Mouse (Mus musculus) hindbrain, embryonic 16.5 days (tissue): Measurements from ENCODE around the gene Camta1. TPM values are rescaled to one million over a fixed set of nuclear protein-coding genes. Genes with fewer than 3 reads are reported as not detected.
A peak's percentile ranks its signal among the peaks of the same experiment; 100 is the strongest.

Source experiments
- ATAC-seq: fragments of 200-750 bp; cut with Nextera tagmentation; 2 replicates; pipeline ENCODE4 v1.8.0; 2017; ENCODE audit warnings: moderate TSS enrichment, moderate library complexity
- H3K27ac ChIP-seq: fragments of 300-500 bp; sonication (generic); 2 replicates; pipeline ENCODE4 v1.5.1; 2014; ENCODE audit warnings: low read depth, mild to moderate bottlenecking, control low read depth, low read length, moderate library complexity
- H3K27me3 ChIP-seq: fragments of 300-500 bp; sonication (generic); replicated peaks from 2 replicates; pipeline ENCODE4 v1.6.1; 2014; ENCODE audit warnings: low read length; ENCODE audit not compliant: control insufficient read depth, insufficient read depth
- H3K36me3 ChIP-seq: fragments of 300-500 bp; sonication (generic); 2 replicates; pipeline ENCODE4 v1.6.1; 2014; ENCODE audit warnings: mild to moderate bottlenecking, low read length, moderate library complexity, mixed read lengths; ENCODE audit not compliant: control insufficient read depth, insufficient read depth
- H3K4me1 ChIP-seq: fragments of 300-500 bp; sonication (generic); 2 replicates; pipeline ENCODE4 v1.6.1; 2014; ENCODE audit warnings: low read depth, low read length; ENCODE audit not compliant: control insufficient read depth, insufficient read depth
- H3K4me2 ChIP-seq: fragments of 300-500 bp; sonication (generic); 2 replicates; pipeline ENCODE4 v1.6.1; 2014; ENCODE audit warnings: mild to moderate bottlenecking, low read length, control low read depth, moderate library complexity
- H3K4me3 ChIP-seq: fragments of 300-500 bp; sonication (generic); 2 replicates; pipeline ENCODE4 v1.5.1; 2014; ENCODE audit warnings: mild to moderate bottlenecking, low read length, control low read depth, moderate library complexity
- H3K9ac ChIP-seq: fragments of 300-500 bp; sonication (generic); 2 replicates; pipeline ENCODE4 v1.6.1; 2014; ENCODE audit warnings: low read depth, mild to moderate bottlenecking, control low read depth, low read length, moderate library complexity
- H3K9me3 ChIP-seq: fragments of 300-500 bp; sonication (generic); 2 replicates; pipeline ENCODE4 v1.6.1; 2014; ENCODE audit warnings: mild to moderate bottlenecking, low read length, moderate library complexity; ENCODE audit not compliant: control insufficient read depth
- WGBS: fragments of 180-500 bp; shearing (Covaris S2); extraction: QIAGEN DNeasy Blood & Tissue Kit; methylation state at CpG from one replicate; pipeline ENCODE4 v1.1.7; 2014; 5-methylcytosine and 5-hydroxymethylcytosine counted together
- polyA plus RNA-seq: library from polyadenylated mRNA; unstranded; fragments of >200 nt; fragmentation: Nextera tagmentation; extraction: Ambion mirVana; gene quantifications from 2 replicates; pipeline ENCODE4 v1.2.1, GENCODE M21; 2015

Gene Camta1
- polyA plus RNA-seq, 1 experiment from 2014 or later: 153 TPM

GRCm38 (mm10) chr4:151172526-151172925, 689.1 kb downstream of the Camta1 start:
- Histone ChIP-seq H3K9ac (no peak overlapping the region), H3K4me1 (peaks cover 19% of the 10 kb centered on the region), H3K36me3 (no peaks in the 10 kb centered on the region), H3K4me2 (no peak overlapping the region), H3K9me3 (no peaks in the 10 kb centered on the region), H3K27me3 (peaks cover 13% of the 10 kb centered on the region), H3K27ac (no peak overlapping the region), H3K4me3 (no peak overlapping the region)
- ATAC-seq: no peak
- WGBS: 37% methylated on average over 8 of the region's 8 CpGs

- H3K4me1 ChIP-seq: peaks cover 19% of the 10 kb centered on the region
- H3K36me3 ChIP-seq: no peaks in the 10 kb centered on the region
- ATAC-seq: peak; percentile 24
- H3K27me3 ChIP-seq: peaks cover 11% of the 10 kb centered on the region; the same call in 1 of the 2 replicates
- no peaks in the 10 kb centered on the region for H3K9me3 ChIP-seq
- H3K27ac ChIP-seq: peak overlapping the region; percentile 26
- no peak overlapping the region for H3K4me3 ChIP-seq
- no peak overlapping the region for H3K9ac ChIP-seq
- WGBS: 59% methylated on average over 3 of the region's 3 CpGs
- no peak overlapping the region for H3K4me2 ChIP-seq
Observed at GRCm38 (mm10) chr4:151171117-151171516, 690.6 kb downstream of the Camta1 start.

- H3K27ac ChIP-seq: 0 out of 2 replicates have a peak overlapping the region, but pooled peaks have one; percentile 42
- H3K36me3 ChIP-seq: no peaks in the 10 kb centered on the region
- WGBS: 18% methylated on average over 18 of the region's 18 CpGs
- H3K4me2 ChIP-seq: peak overlapping the region; percentile 35
- H3K9me3 ChIP-seq: no peaks in the 10 kb centered on the region
- peaks cover 23% of the 10 kb centered on the region for H3K4me1 ChIP-seq
- no peak overlapping the region for H3K4me3 ChIP-seq
- no peak overlapping the region for H3K9ac ChIP-seq
- ATAC-seq: peak; percentile 54
- peaks cover 11% of the 10 kb centered on the region; the same call in 1 of the 2 replicates for H3K27me3 ChIP-seq
Observed at GRCm38 (mm10) chr4:151170658-151171057, 691.0 kb downstream of the Camta1 start.

GRCm38 (mm10) chr4:151166969-151167368, 694.7 kb downstream of the Camta1 start:
- WGBS: 86% methylated on average over 6 of the region's 6 CpGs
- peaks cover 11% of the 10 kb centered on the region; the same call in 1 of the 2 replicates for H3K27me3 ChIP-seq
- H3K4me2 ChIP-seq: no peak overlapping the region
- no peak for ATAC-seq
- no peak overlapping the region for H3K9ac ChIP-seq
- no peaks in the 10 kb centered on the region for H3K36me3 ChIP-seq
- no peak overlapping the region for H3K27ac ChIP-seq
- H3K4me3 ChIP-seq: no peak overlapping the region
- H3K9me3 ChIP-seq: no peaks in the 10 kb centered on the region
- peaks cover 31% of the 10 kb centered on the region for H3K4me1 ChIP-seq

- no peak overlapping the region for H3K9ac ChIP-seq
- WGBS: 6% methylated on average over 10 of the region's 10 CpGs
- H3K9me3 ChIP-seq: no peaks in the 10 kb centered on the region
- H3K4me2 ChIP-seq: no peak overlapping the region
- ATAC-seq: peak; percentile 86
- H3K27me3 ChIP-seq: peaks cover 16% of the 10 kb centered on the region; the same call in 1 of the 2 replicates
- H3K27ac ChIP-seq: peak overlapping the region; percentile 55
- H3K4me3 ChIP-seq: no peak overlapping the region
- H3K36me3 ChIP-seq: no peaks in the 10 kb centered on the region
- peaks cover 20% of the 10 kb centered on the region for H3K4me1 ChIP-seq
Observed at GRCm38 (mm10) chr4:151165539-151165938, 696.1 kb downstream of the Camta1 start.

- Histone ChIP-seq H3K9me3 (no peaks in the 10 kb centered on the region), H3K27ac (no peak overlapping the region), H3K4me3 (no peak overlapping the region), H3K36me3 (no peaks in the 10 kb centered on the region), H3K27me3 (peaks cover 16% of the 10 kb centered on the region; the same call in 1 of the 2 replicates), H3K4me1 (peaks cover 13% of the 10 kb centered on the region), H3K9ac (no peak overlapping the region), H3K4me2 (no peak overlapping the region)
- no peak for ATAC-seq
- 81% methylated on average over 1 of the region's 1 CpGs for WGBS
Observed at GRCm38 (mm10) chr4:151164309-151164708, 697.4 kb downstream of the Camta1 start.

- Histone ChIP-seq H3K9ac (no peak overlapping the region), H3K27me3 (peaks cover 12% of the 10 kb centered on the region), H3K4me3 (no peak overlapping the region), H3K27ac (no peak overlapping the region), H3K9me3 (no peaks in the 10 kb centered on the region), H3K4me2 (no peak overlapping the region), H3K4me1 (peaks cover 13% of the 10 kb centered on the region), H3K36me3 (no peaks in the 10 kb centered on the region)
- 47% methylated on average over 6 of the region's 6 CpGs for WGBS
- no peak for ATAC-seq
Observed at GRCm38 (mm10) chr4:151161869-151162268, 699.8 kb downstream of the Camta1 start.

- no peak for ATAC-seq
- Histone ChIP-seq H3K9me3 (no peaks in the 10 kb centered on the region), H3K27me3 (peaks cover 12% of the 10 kb centered on the region), H3K9ac (no peak overlapping the region), H3K4me3 (no peak overlapping the region), H3K4me1 (peaks cover 13% of the 10 kb centered on the region), H3K27ac (no peak overlapping the region), H3K4me2 (no peak overlapping the region), H3K36me3 (no peaks in the 10 kb centered on the region)
- 70% methylated on average over 4 of the region's 4 CpGs for WGBS
Observed at GRCm38 (mm10) chr4:151160932-151161331, 700.7 kb downstream of the Camta1 start.

GRCm38 (mm10) chr4:151160476-151160875, 701.2 kb downstream of the Camta1 start:
- Histone ChIP-seq H3K4me2 (no peak overlapping the region), H3K27ac (no peak overlapping the region), H3K9ac (no peak overlapping the region), H3K4me1 (peaks cover 8% of the 10 kb centered on the region), H3K9me3 (no peaks in the 10 kb centered on the region), H3K27me3 (peaks cover 12% of the 10 kb centered on the region), H3K4me3 (no peak overlapping the region), H3K36me3 (no peaks in the 10 kb centered on the region)
- WGBS: 68% methylated on average over 8 of the region's 8 CpGs
- ATAC-seq: no peak

- no peak overlapping the region for H3K4me2 ChIP-seq
- no peak overlapping the region for H3K4me3 ChIP-seq
- H3K9ac ChIP-seq: no peak overlapping the region
- H3K4me1 ChIP-seq: peaks cover 8% of the 10 kb centered on the region
- H3K27ac ChIP-seq: no peak overlapping the region
- H3K9me3 ChIP-seq: no peaks in the 10 kb centered on the region
- peaks cover 8% of the 10 kb centered on the region; the same call in 1 of the 2 replicates for H3K27me3 ChIP-seq
- 52% methylated on average over 3 of the region's 3 CpGs for WGBS
- ATAC-seq: no peak
- H3K36me3 ChIP-seq: no peaks in the 10 kb centered on the region
Observed at GRCm38 (mm10) chr4:151158250-151158649, 703.4 kb downstream of the Camta1 start.
